Mouse (Mus musculus) neutrophil, adult 65 days (primary cell): Measurements from ENCODE around the gene Fam19a3. TPM values are rescaled to one million over a fixed set of nuclear protein-coding genes. Genes with fewer than 3 reads are reported as not detected.

Source experiments
- total RNA-seq: library from RNA; stranded (reverse); gene quantifications from 2 replicates; pipeline ENCODE4 v1.2.4, GENCODE M21; 2023

The Fam19a3 gene
- total RNA-seq, result not detected in 2 replicates

DNA sequence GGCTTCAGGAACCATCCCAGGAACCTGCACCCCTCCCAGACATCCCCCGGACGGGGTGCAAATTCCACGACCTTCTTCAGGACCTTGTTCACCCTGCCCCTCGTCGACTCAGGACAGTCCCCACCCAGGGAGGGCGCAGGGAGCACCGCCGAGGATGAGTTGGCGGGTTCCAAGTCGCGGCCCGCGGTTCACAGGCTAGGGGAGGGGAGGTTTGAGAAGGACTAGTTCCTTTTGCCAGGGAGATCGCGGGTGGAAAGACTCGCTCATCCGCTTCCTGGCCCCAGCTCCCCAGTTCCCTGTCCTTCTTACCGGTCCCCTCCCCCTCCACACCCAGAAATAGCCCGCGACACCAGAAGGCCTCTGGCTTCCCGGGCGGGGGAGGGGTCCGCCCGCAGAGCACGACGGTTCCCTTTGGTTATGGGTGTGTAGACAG lies at the start of gene Fam19a3:
TSS of gene Fam19a3 (minus strand) at position 370 of the 433 bp plus-strand sequence.

DNA sequence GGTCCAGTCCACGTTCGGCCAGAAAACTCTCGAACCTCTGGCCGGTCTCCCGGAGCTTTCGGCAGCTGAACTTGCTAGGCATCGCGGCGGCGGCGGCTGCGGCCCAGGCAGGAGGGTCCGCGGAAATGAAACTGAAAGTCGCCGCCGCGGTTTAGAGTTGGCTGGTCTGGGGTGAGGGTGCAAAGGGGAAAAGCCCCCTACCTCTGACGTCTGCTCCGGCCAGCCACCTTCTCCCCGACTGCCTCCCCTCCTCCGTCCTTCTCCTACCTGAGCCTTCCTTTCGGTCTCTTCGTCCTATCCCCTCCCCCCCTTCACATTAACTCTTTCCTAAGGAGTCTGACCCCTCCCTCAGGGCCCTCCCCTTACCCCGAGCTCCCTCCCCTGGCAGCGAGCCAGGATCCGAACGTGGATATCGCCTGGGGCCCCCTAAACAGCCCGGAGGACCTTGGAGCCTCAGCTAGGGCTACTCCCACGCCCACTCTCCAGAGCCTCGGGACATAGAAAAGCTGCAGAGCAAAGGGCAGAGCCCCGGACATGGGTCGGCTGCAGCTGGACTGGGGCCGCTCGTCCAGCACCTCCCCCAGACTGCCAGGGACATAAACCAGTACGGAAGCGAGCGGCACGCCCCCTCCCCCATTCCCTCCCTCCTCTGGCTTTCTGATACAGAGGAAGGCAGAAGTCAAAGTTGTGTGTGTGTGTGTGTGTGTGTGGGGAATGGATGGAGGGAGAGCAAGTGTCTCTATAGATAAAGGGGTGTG lies 36.5 kb upstream of the Fam19a3 start, which contains the start of gene Mov10:
TSS of gene Mov10 (minus strand) at position 573 of the 758 bp plus-strand sequence.

GRCm38 (mm10) chr3:104788075-104788474 lies 6.4 kb upstream of the Fam19a3 start, which contains the start of gene Rhoc:
Gene Rhoc (plus strand): TSS chr3:104788375.

GRCm38 (mm10) chr3:104780561-104781420 lies 849 bp downstream of the Fam19a3 start, which contains the start of gene Ppm1j:
Gene Ppm1j (plus strand): TSS chr3:104781056.

Other genes starting within 250 kb of the Fam19a3 start
- 6.6 and 7.1 TPM in 2 replicates for gene Slc16a1, start 143.2 kb downstream of the Fam19a3 start, total RNA-seq
- not detected in 2 replicates for gene Ppm1j, start 784 bp downstream of the Fam19a3 start, total RNA-seq
- 28.4 and 34.2 TPM in 2 replicates for gene Rhoc, start 6.5 kb upstream of the Fam19a3 start, total RNA-seq
- 74.1 and 79.5 TPM in 2 replicates for gene Mov10, start 36.7 kb upstream of the Fam19a3 start, total RNA-seq
- 25.8 and 32.1 TPM in 2 replicates for gene St7l, start 82.2 kb upstream of the Fam19a3 start, total RNA-seq
- 293 and 362 TPM in 2 replicates for gene Capza1, start 82.7 kb upstream of the Fam19a3 start, total RNA-seq
- not detected in 2 replicates for gene Wnt2b, start 180.1 kb upstream of the Fam19a3 start, total RNA-seq